Mouse (Mus musculus) stomach, embryonic 16.5 days (tissue): ENCODE data around the gene Ccdc125. TPM values are rescaled to one million over a fixed set of nuclear protein-coding genes. Genes with fewer than 3 reads are reported as not detected.
"Not testable (repeated sequence)": the region's sequence is repeated elsewhere in the genome, so short reads cannot be mapped to it uniquely, and the experiment has no call there.

Experiments
- ATAC-seq: fragments of 200-750 bp; cut with Nextera tagmentation; 2 replicates; pipeline ENCODE4 v1.8.0; 2017; ENCODE audit warnings: moderate number of reproducible peaks, moderate TSS enrichment; ENCODE audit not compliant: insufficient read depth, low FRiP score
- H3K27ac ChIP-seq: fragments of 300-500 bp; sonication (generic); 2 replicates; pipeline ENCODE4 v1.5.1; 2014; ENCODE audit warnings: low read length
- H3K27me3 ChIP-seq: fragments of 300-500 bp; sonication (generic); 2 replicates; pipeline ENCODE4 v1.6.1; 2014; ENCODE audit warnings: low read length, control low read depth, mixed read lengths; ENCODE audit not compliant: control insufficient read depth, insufficient read depth
- H3K36me3 ChIP-seq: fragments of 300-500 bp; sonication (generic); 2 replicates; pipeline ENCODE4 v1.6.1; 2014; ENCODE audit warnings: low read length; ENCODE audit not compliant: control insufficient read depth, insufficient read depth
- H3K4me1 ChIP-seq: fragments of 300-500 bp; sonication (generic); 2 replicates; pipeline ENCODE4 v1.6.1; 2014; ENCODE audit warnings: low read length, control low read depth, mixed read lengths; ENCODE audit not compliant: control insufficient read depth, insufficient read depth
- H3K4me2 ChIP-seq: fragments of 300-500 bp; sonication (generic); 2 replicates; pipeline ENCODE4 v1.6.1; 2014; ENCODE audit warnings: low read depth, low read length, mixed read lengths
- H3K4me3 ChIP-seq: fragments of 300-500 bp; sonication (generic); replicated peaks from 2 replicates; pipeline ENCODE4 v1.5.1; 2014; ENCODE audit warnings: mild to moderate bottlenecking, low read length
- H3K9ac ChIP-seq: fragments of 300-500 bp; sonication (generic); 2 replicates; pipeline ENCODE4 v1.6.1; 2014; ENCODE audit warnings: low read length
- H3K9me3 ChIP-seq: fragments of 300-500 bp; sonication (generic); replicated peaks from 2 replicates; pipeline ENCODE4 v1.6.1; 2016; ENCODE audit warnings: low read length, control low read depth; ENCODE audit not compliant: control insufficient read depth
- WGBS: fragments of 180-500 bp; shearing (Covaris S2); extraction: QIAGEN DNeasy Blood & Tissue Kit; methylation state at CpG from one replicate; pipeline ENCODE4 v1.1.7; 2014; 5-methylcytosine and 5-hydroxymethylcytosine counted together
- polyA plus RNA-seq: library from polyadenylated mRNA; unstranded; fragments of >200 nt; fragmentation: Nextera tagmentation; extraction: Ambion mirVana; gene quantifications from 2 replicates; pipeline ENCODE4 v1.2.1, GENCODE M21; 2015

The Ccdc125 gene
- polyA plus RNA-seq, 1 experiment from 2014 or later, result 8.1 TPM

GRCm38 (mm10) chr13:100703468-100703867, 34.0 kb downstream of the Ccdc125 start:
- 90% methylated on average over 2 of the region's 2 CpGs for WGBS
- Histone ChIP-seq H3K27me3 (no peaks in the 10 kb centered on the region), H3K27ac (no peak overlapping the region), H3K4me2 (no peak overlapping the region), H3K9ac (no peak overlapping the region), H3K4me1 (no peaks in the 10 kb centered on the region), H3K36me3 (peaks cover 46% of the 10 kb centered on the region), H3K9me3 (no peaks in the 10 kb centered on the region), H3K4me3 (no peak overlapping the region)
- no peak for ATAC-seq

GRCm38 (mm10) chr13:100706206-100706605, 36.7 kb downstream of the Ccdc125 start:
- Histone ChIP-seq H3K27ac (no peak overlapping the region), H3K4me2 (no peak overlapping the region), H3K9ac (no peak overlapping the region), H3K9me3 (no peaks in the 10 kb centered on the region), H3K4me3 (no peak overlapping the region), H3K4me1 (no peaks in the 10 kb centered on the region), H3K27me3 (no peaks in the 10 kb centered on the region), H3K36me3 (peaks cover 42% of the 10 kb centered on the region)
- no peak for ATAC-seq
- WGBS, result 93% methylated on average over 7 of the region's 7 CpGs

- Histone ChIP-seq H3K9ac (no peak overlapping the region), H3K9me3 (no peaks in the 10 kb centered on the region), H3K27ac (no peak overlapping the region), H3K4me1 (no peaks in the 10 kb centered on the region), H3K27me3 (no peaks in the 10 kb centered on the region), H3K4me3 (no peak overlapping the region), H3K4me2 (no peak overlapping the region), H3K36me3 (peaks cover 15% of the 10 kb centered on the region)
- WGBS, result 91% methylated on average over 6 of the region's 6 CpGs
- no peak for ATAC-seq
These were observed 46.0 kb downstream of the Ccdc125 start for GRCm38 (mm10) chr13:100715467-100715866.

- Histone ChIP-seq H3K9me3 (no peaks in the 10 kb centered on the region), H3K9ac (no peak overlapping the region), H3K4me3 (no peak overlapping the region), H3K4me2 (no peak overlapping the region), H3K27me3 (no peaks in the 10 kb centered on the region), H3K36me3 (peaks cover 5% of the 10 kb centered on the region), H3K27ac (no peak overlapping the region), H3K4me1 (no peaks in the 10 kb centered on the region)
- ATAC-seq, result no peak
- 90% methylated on average over 5 of the region's 5 CpGs for WGBS
These were observed 52.1 kb downstream of the Ccdc125 start for GRCm38 (mm10) chr13:100721656-100722055.

GRCm38 (mm10) chr13:100724051-100724754, 54.7 kb downstream of the Ccdc125 start:
- Histone ChIP-seq H3K27ac (no peak overlapping the region), H3K27me3 (no peaks in the 10 kb centered on the region), H3K9me3 (no peaks in the 10 kb centered on the region), H3K4me3 (no peak overlapping the region), H3K9ac (no peak overlapping the region), H3K36me3 (peaks cover 11% of the 10 kb centered on the region), H3K4me2 (no peak overlapping the region), H3K4me1 (peaks cover 7% of the 10 kb centered on the region)
- WGBS, result 82% methylated on average over 7 of the region's 7 CpGs
- no peak for ATAC-seq

- H3K9ac ChIP-seq, result no peak overlapping the region
- no peak overlapping the region for H3K27ac ChIP-seq
- H3K4me3 ChIP-seq, result no peak overlapping the region
- no peaks in the 10 kb centered on the region for H3K9me3 ChIP-seq
- H3K36me3 ChIP-seq, result peaks cover 11% of the 10 kb centered on the region
- 86% methylated on average over 10 of the region's 10 CpGs for WGBS
- H3K27me3 ChIP-seq, result no peaks in the 10 kb centered on the region
- peaks cover 11% of the 10 kb centered on the region for H3K4me1 ChIP-seq
- no peak overlapping the region for H3K4me2 ChIP-seq
- no peak for ATAC-seq
These were observed 55.7 kb downstream of the Ccdc125 start for GRCm38 (mm10) chr13:100725194-100725593.

- WGBS, result 81% methylated on average over 5 of the region's 5 CpGs
- Histone ChIP-seq H3K4me1 (peaks cover 11% of the 10 kb centered on the region), H3K9ac (no peak overlapping the region), H3K4me3 (no peak overlapping the region), H3K4me2 (no peak overlapping the region), H3K27me3 (no peaks in the 10 kb centered on the region), H3K27ac (no peak overlapping the region), H3K36me3 (peaks cover 9% of the 10 kb centered on the region), H3K9me3 (no peaks in the 10 kb centered on the region)
- ATAC-seq, result no peak
These were observed 58.6 kb downstream of the Ccdc125 start for GRCm38 (mm10) chr13:100728086-100728485.

GRCm38 (mm10) chr13:100728530-100728929, 59.0 kb downstream of the Ccdc125 start:
- not testable (repeated sequence) for H3K36me3 ChIP-seq, H3K4me2 ChIP-seq, H3K4me3 ChIP-seq, ATAC-seq, H3K9me3 ChIP-seq, H3K9ac ChIP-seq, H3K27ac ChIP-seq, H3K27me3 ChIP-seq
- WGBS, result 89% methylated on average over 4 of the region's 4 CpGs
- peaks cover 11% of the 10 kb centered on the region for H3K4me1 ChIP-seq

GRCm38 (mm10) chr13:100730153-100730860, 60.8 kb downstream of the Ccdc125 start:
- Histone ChIP-seq H3K27me3 (no peaks in the 10 kb centered on the region), H3K9me3 (no peaks in the 10 kb centered on the region), H3K36me3 (peaks cover 7% of the 10 kb centered on the region), H3K4me1 (peaks cover 11% of the 10 kb centered on the region), H3K27ac (peak overlapping the region; percentile 94), H3K4me3 (peak overlapping the region; percentile 97), H3K9ac (peak overlapping the region; percentile 97), H3K4me2 (peak overlapping the region; percentile 63)
- under 1% methylated on average over 30 of the region's 30 CpGs for WGBS
- no peak; the same call in 1 of the 2 replicates for ATAC-seq
